Mouse (Mus musculus): ENCODE data around the gene Sumo1.

- no peak for TF ChIP-seq CTCF (IDR thresholded peaks at IDR 0.05; ENCODE audit: borderline replicate concordance, insufficient read depth, low read length)
- TF ChIP-seq POLR2A (IDR thresholded peaks at IDR 0.05; ENCODE audit: low read depth, low read length): no peak
Measured at GRCm38 (mm10) chr1:59579327-59579726, 91.3 kb downstream of the Sumo1 start.

Data from embryonic fibroblast, embryonic 13.5 days (primary cell).